Mouse (Mus musculus) kidney, adult 2 months (tissue): ENCODE measurements around the gene Dgki.

Experiments used
- CTCF ChIP-seq: fragments of 200-500 bp; conservative IDR thresholded peaks from 2 replicates; pipeline ENCODE4 v1.5.1; 2011; ENCODE audit warnings: low read depth, mild to moderate bottlenecking, control low read depth, low read length, moderate library complexity, mixed read lengths; ENCODE audit not compliant: insufficient read depth, insufficient read length
- POLR2A ChIP-seq: fragments of 200-500 bp; IDR thresholded peaks from one replicate; pipeline ENCODE4 v1.6.1; 2011; ENCODE audit warnings: low read depth, low read length, control low read depth

DNA sequence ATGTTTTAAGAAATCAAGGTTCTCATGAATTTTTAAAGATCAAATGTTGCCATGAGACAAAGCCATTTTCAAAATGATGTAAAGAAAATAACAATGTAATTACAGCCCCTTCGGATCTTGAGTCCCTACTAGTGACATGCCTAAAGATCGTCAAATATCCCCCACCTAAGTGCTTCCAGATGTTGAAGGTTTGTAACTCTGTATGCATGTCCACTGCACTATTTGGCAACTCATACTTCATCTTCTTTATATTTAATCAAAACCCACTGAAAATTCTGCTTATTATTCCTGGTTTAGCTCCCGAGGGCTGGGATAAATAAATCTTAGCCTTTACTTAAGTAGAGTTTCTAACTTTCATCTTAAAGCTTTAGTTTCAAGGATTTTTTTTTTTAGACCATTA lies 458.3 kb downstream of the Dgki start:
- TF ChIP-seq CTCF, result no peak
- TF ChIP-seq POLR2A, result no peak
